Mouse (Mus musculus) erythroblast, embryonic 14.5 days (primary cell): Measurements from ENCODE around the gene Spata2.

Source experiments
- GATA1 ChIP-seq: IDR thresholded peaks from 2 replicates; pipeline ENCODE4 v1.6.1; 2012; ENCODE audit warnings: low read length, inconsistent platforms, mixed read lengths
- TAL1 ChIP-seq: IDR thresholded peaks from 3 replicates; pipeline ENCODE4 v1.6.1; 2012; ENCODE audit warnings: low read length, inconsistent platforms, mixed read lengths

GRCm38 (mm10) chr2:167496437-167496836 is 3.8 kb upstream of the Spata2 start:
- TF ChIP-seq GATA1 = no peak
- no peak for TF ChIP-seq TAL1
